Mouse (Mus musculus): Measurements from ENCODE around the gene Maml2. TPM values are rescaled to one million over a fixed set of nuclear protein-coding genes. Genes with fewer than 3 reads are reported as not detected.

Gene Maml2
- polyA plus RNA-seq, 1 experiment from 2014 or later, result 6.3 TPM

- H3K27me3 ChIP-seq (replicated peaks; ENCODE audit: control insufficient read depth, insufficient read depth, low read length), result no peaks in the 10 kb centered on the region
- peaks cover 31% of the 10 kb centered on the region for H3K4me1 ChIP-seq (ENCODE audit: control insufficient read depth, insufficient read depth, low read length)
- WGBS, result under 1% methylated on average over 27 of the region's 28 CpGs
- H3K9me3 ChIP-seq (replicated peaks; ENCODE audit: control insufficient read depth, low read length), result no peaks in the 10 kb centered on the region
- ATAC-seq (peak; percentile 92), DNase-seq (ENCODE audit: low spot score) (peak; percentile 94)
- peak overlapping the region; percentile 76 for H3K27ac ChIP-seq (ENCODE audit: low read depth, low read length)
- no peaks in the 10 kb centered on the region for H3K36me3 ChIP-seq (ENCODE audit: control insufficient read depth, insufficient read depth, low read length)
- peak overlapping the region; percentile 69 for H3K4me2 ChIP-seq (ENCODE audit: low read length)
- peak overlapping the region; percentile 66 for H3K9ac ChIP-seq (ENCODE audit: low read length)
- peak overlapping the region; percentile 53 for H3K4me3 ChIP-seq (ENCODE audit: low read depth, low read length)
Observed at GRCm38 (mm10) chr9:13296274-13297121, 1.3 kb upstream of the Maml2 start.

DNA sequence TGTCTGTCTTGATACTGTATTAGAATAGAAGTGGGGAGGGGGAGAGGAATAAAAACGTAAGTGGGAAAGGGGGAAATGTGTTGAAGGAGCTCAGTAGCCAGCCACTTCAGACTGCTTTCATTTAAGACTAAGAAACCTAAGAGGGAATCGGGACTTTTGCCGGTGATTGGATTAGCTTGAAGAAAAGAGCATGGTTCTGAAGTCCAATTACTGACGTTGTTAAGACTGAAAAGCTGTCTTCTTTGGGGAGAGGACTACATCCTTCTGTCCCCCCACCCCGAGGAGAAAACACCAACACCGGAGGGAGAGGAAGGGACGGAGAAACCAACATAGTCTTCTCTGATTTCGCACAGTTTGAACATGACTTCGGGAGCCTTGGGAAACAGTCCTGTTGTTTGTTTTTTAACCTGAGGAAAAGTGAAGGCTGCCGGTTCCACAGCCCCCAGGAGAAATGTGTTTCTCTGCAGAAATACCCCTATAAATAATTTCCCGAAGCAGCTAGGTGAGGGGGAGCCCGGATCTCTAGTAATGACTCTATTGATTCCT is 562 bp upstream of the Maml2 start:
- Histone ChIP-seq H3K27ac (ENCODE audit: low read depth, low read length) (peak overlapping the region; percentile 76), H3K4me3 (ENCODE audit: low read depth, low read length) (peak overlapping the region; percentile 53), H3K4me1 (ENCODE audit: control insufficient read depth, insufficient read depth, low read length) (peaks cover 36% of the 10 kb centered on the region), H3K4me2 (ENCODE audit: low read length) (peak overlapping the region; percentile 69), H3K9me3 (replicated peaks; ENCODE audit: control insufficient read depth, low read length) (no peaks in the 10 kb centered on the region), H3K36me3 (ENCODE audit: control insufficient read depth, insufficient read depth, low read length) (no peaks in the 10 kb centered on the region), H3K27me3 (replicated peaks; ENCODE audit: control insufficient read depth, insufficient read depth, low read length) (no peaks in the 10 kb centered on the region), H3K9ac (ENCODE audit: low read length) (peak overlapping the region; percentile 66)
- ATAC-seq, result peak; percentile 7; the same call in 1 of the 2 replicates
- 0% methylated on average over 12 of the region's 12 CpGs for WGBS
- peak; percentile 56 for DNase-seq (ENCODE audit: low spot score)

GRCm38 (mm10) chr9:13298513-13298878 is 739 bp downstream of the Maml2 start:
- H3K4me3 ChIP-seq (ENCODE audit: low read depth, low read length), result peak overlapping the region; percentile 53
- H3K27ac ChIP-seq (ENCODE audit: low read depth, low read length), result no peak overlapping the region
- H3K4me2 ChIP-seq (ENCODE audit: low read length), result peak overlapping the region; percentile 69
- DNase-seq (ENCODE audit: low spot score) (no peak), ATAC-seq (no peak)
- H3K9ac ChIP-seq (ENCODE audit: low read length), result peak overlapping the region; percentile 66
- H3K9me3 ChIP-seq (replicated peaks; ENCODE audit: control insufficient read depth, low read length), result no peaks in the 10 kb centered on the region
- peaks cover 44% of the 10 kb centered on the region for H3K4me1 ChIP-seq (ENCODE audit: control insufficient read depth, insufficient read depth, low read length)
- WGBS, result 23% methylated on average over 9 of the region's 9 CpGs
- no peaks in the 10 kb centered on the region for H3K27me3 ChIP-seq (replicated peaks; ENCODE audit: control insufficient read depth, insufficient read depth, low read length)
- no peaks in the 10 kb centered on the region for H3K36me3 ChIP-seq (ENCODE audit: control insufficient read depth, insufficient read depth, low read length)

- H3K9me3 ChIP-seq (replicated peaks; ENCODE audit: control insufficient read depth, low read length), result no peaks in the 10 kb centered on the region
- H3K27me3 ChIP-seq (replicated peaks; ENCODE audit: control insufficient read depth, insufficient read depth, low read length), result no peaks in the 10 kb centered on the region
- no peak overlapping the region for H3K9ac ChIP-seq (ENCODE audit: low read length)
- H3K4me1 ChIP-seq (ENCODE audit: control insufficient read depth, insufficient read depth, low read length), result peaks cover 44% of the 10 kb centered on the region
- WGBS, result 70% methylated on average over 6 of the region's 6 CpGs
- peak overlapping the region; percentile 69 for H3K4me2 ChIP-seq (ENCODE audit: low read length)
- peak overlapping the region; percentile 53 for H3K4me3 ChIP-seq (ENCODE audit: low read depth, low read length)
- H3K27ac ChIP-seq (ENCODE audit: low read depth, low read length), result no peak overlapping the region
- ATAC-seq (no peak), DNase-seq (ENCODE audit: low spot score) (no peak)
- no peaks in the 10 kb centered on the region for H3K36me3 ChIP-seq (ENCODE audit: control insufficient read depth, insufficient read depth, low read length)
Observed at GRCm38 (mm10) chr9:13299190-13299589, 1.4 kb downstream of the Maml2 start.

DNA sequence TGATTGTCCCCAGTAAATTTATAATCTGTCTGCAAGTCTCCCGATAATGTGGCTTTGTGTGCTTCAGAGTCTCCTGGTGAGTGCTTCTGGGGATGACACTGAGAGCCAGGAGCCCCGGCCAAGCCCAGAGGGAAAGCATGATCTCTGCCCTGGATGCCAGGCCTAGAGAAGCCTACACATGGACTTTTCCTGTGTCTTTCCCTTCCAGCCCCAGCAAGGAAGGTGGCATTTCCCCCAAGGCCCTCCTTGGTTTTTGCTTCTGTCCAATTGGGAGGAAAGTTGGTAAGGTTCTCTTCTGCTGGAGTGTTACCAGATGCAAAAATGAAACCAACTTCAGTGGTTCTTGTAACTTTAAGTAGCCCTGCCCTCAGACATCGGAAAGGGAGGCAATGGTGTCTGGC is 2.3 kb downstream of the Maml2 start:
- Histone ChIP-seq H3K36me3 (ENCODE audit: control insufficient read depth, insufficient read depth, low read length) (no peaks in the 10 kb centered on the region), H3K27me3 (replicated peaks; ENCODE audit: control insufficient read depth, insufficient read depth, low read length) (no peaks in the 10 kb centered on the region), H3K9me3 (replicated peaks; ENCODE audit: control insufficient read depth, low read length) (no peaks in the 10 kb centered on the region), H3K4me3 (ENCODE audit: low read depth, low read length) (no peak overlapping the region), H3K9ac (ENCODE audit: low read length) (no peak overlapping the region; the same call in 1 of the 2 replicates), H3K4me2 (ENCODE audit: low read length) (peak overlapping the region; percentile 69), H3K4me1 (ENCODE audit: control insufficient read depth, insufficient read depth, low read length) (peaks cover 44% of the 10 kb centered on the region), H3K27ac (ENCODE audit: low read depth, low read length) (no peak overlapping the region)
- ATAC-seq, result no peak
- no peak for DNase-seq (ENCODE audit: low spot score)
- 43% methylated on average over 3 of the region's 3 CpGs for WGBS

GRCm38 (mm10) chr9:13300891-13301782 is 3.4 kb downstream of the Maml2 start:
- no peak overlapping the region for H3K9ac ChIP-seq (ENCODE audit: low read length)
- H3K27ac ChIP-seq (ENCODE audit: low read depth, low read length), result no peak overlapping the region
- ATAC-seq (no peak), DNase-seq (ENCODE audit: low spot score) (no peak)
- peak overlapping the region; percentile 69 for H3K4me2 ChIP-seq (ENCODE audit: low read length)
- 57% methylated on average over 9 of the region's 9 CpGs for WGBS
- H3K4me1 ChIP-seq (ENCODE audit: control insufficient read depth, insufficient read depth, low read length), result peaks cover 44% of the 10 kb centered on the region
- no peaks in the 10 kb centered on the region for H3K36me3 ChIP-seq (ENCODE audit: control insufficient read depth, insufficient read depth, low read length)
- no peaks in the 10 kb centered on the region for H3K9me3 ChIP-seq (replicated peaks; ENCODE audit: control insufficient read depth, low read length)
- no peak overlapping the region for H3K4me3 ChIP-seq (ENCODE audit: low read depth, low read length)
- no peaks in the 10 kb centered on the region for H3K27me3 ChIP-seq (replicated peaks; ENCODE audit: control insufficient read depth, insufficient read depth, low read length)

DNA sequence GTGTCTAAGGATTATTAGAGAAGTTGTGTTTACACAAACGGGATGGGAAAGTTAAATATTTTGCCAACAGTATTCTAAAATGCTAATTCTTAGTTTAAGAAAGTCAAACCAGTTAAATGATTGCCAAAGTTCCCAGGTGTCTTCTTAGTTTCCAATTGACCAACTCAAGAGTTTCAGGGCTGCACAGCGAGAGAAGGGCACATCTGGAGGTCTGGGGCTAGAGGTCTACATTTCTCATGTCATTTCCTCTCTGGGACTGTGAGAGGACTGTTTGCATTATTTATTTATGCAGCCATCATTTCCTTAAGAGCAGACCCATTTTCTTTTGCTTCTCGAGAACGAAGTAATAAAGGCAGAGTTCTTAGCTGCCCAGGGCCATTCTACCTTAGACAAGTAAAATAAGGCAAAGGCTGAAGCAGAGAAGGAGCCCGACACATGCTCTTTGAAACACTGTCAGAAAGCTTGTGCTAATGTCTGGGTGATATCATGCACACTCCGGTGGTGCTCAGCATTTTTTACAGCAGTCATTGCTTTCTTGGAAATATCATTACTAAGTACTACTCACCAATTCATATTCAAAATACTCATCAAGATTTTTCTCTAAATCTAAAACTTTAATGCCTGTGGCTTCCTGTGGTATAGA is 4.5 kb downstream of the Maml2 start:
- H3K4me1 ChIP-seq (ENCODE audit: control insufficient read depth, insufficient read depth, low read length), result peaks cover 44% of the 10 kb centered on the region

GRCm38 (mm10) chr9:13303099-13303771 is 5.5 kb downstream of the Maml2 start:
- no peak overlapping the region for H3K27ac ChIP-seq (ENCODE audit: low read depth, low read length)
- H3K4me1 ChIP-seq (ENCODE audit: control insufficient read depth, insufficient read depth, low read length), result peaks cover 44% of the 10 kb centered on the region
- no peaks in the 10 kb centered on the region for H3K27me3 ChIP-seq (replicated peaks; ENCODE audit: control insufficient read depth, insufficient read depth, low read length)
- H3K4me3 ChIP-seq (ENCODE audit: low read depth, low read length), result no peak overlapping the region
- ATAC-seq (0 out of 2 replicates have a peak, but pooled peaks have one; percentile 16), DNase-seq (ENCODE audit: low spot score) (peak; percentile 62)
- 9% methylated on average over 5 of the region's 5 CpGs for WGBS
- no peaks in the 10 kb centered on the region for H3K9me3 ChIP-seq (replicated peaks; ENCODE audit: control insufficient read depth, low read length)
- no peak overlapping the region for H3K4me2 ChIP-seq (ENCODE audit: low read length)
- H3K36me3 ChIP-seq (ENCODE audit: control insufficient read depth, insufficient read depth, low read length), result no peaks in the 10 kb centered on the region
- no peak overlapping the region for H3K9ac ChIP-seq (ENCODE audit: low read length)

More for the DNA sequence above, 4.5 kb downstream of the Maml2 start:
- no peak overlapping the region for H3K4me3 ChIP-seq (ENCODE audit: low read depth, low read length)
- H3K36me3 ChIP-seq (ENCODE audit: control insufficient read depth, insufficient read depth, low read length), result no peaks in the 10 kb centered on the region
- H3K4me2 ChIP-seq (ENCODE audit: low read length), result no peak overlapping the region
- no peaks in the 10 kb centered on the region for H3K27me3 ChIP-seq (replicated peaks; ENCODE audit: control insufficient read depth, insufficient read depth, low read length)
- no peak overlapping the region for H3K27ac ChIP-seq (ENCODE audit: low read depth, low read length)
- H3K9ac ChIP-seq (ENCODE audit: low read length), result no peak overlapping the region
- ATAC-seq (no peak), DNase-seq (ENCODE audit: low spot score) (no peak)
- no peaks in the 10 kb centered on the region for H3K9me3 ChIP-seq (replicated peaks; ENCODE audit: control insufficient read depth, low read length)
- WGBS, result 52% methylated on average over 6 of the region's 6 CpGs
